Mouse (Mus musculus) megakaryocyte, adult 5-6 weeks (primary cell): ENCODE data around the gene Wfdc21. TPM values are rescaled to one million over a fixed set of nuclear protein-coding genes. Genes with fewer than 3 reads are reported as not detected.
A peak's percentile ranks its signal among the peaks of the same experiment; 100 is the strongest.

Experiments used
- ATAC-seq: 2 replicates; pipeline ENCODE4 v1.8.0; 2016; ENCODE audit warnings: mild to moderate bottlenecking, inconsistent platforms; ENCODE audit not compliant: poor library complexity, severe bottlenecking
- total RNA-seq, 2 experiments: library from RNA; stranded (forward) in 1 of 2; stranded (reverse) in 1 of 2; fragments of 153-499, 151-499 nt in 1 of 2; fragments of 221-1000, 200-1000 nt in 1 of 2; gene quantifications; 2 replicates each; pipeline versions ENCODE4 v1.2.3 to v1.2.4; 2015 to 2017

Wfdc21 gene
- total RNA-seq (2015) (528 and 641 TPM in 2 replicates), total RNA-seq (2017) (492 and 635 TPM in 2 replicates)

DNA sequence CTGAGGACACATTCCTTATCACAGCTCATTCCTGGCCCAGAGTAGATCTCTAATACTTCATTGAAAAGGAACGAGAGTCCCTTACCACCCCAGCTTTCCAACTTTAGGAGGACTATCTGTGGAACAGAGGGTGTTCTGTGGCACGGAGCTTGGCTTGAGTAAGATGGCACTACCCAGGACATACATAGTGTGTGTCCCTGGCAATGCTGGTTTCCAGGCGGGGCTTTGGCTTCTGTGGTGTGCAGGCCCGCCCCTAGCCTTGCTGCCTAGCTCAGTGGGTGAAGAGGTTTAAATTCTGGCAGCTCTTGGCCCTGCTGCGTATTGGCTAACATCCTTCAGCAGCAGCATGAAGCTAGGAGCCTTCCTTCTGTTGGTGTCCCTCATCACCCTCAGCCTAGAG, at the start of gene Wfdc21:
Gene Wfdc21 (plus strand): TSS at position 260 of the 400 bp plus-strand sequence.
- ATAC-seq, result peak; percentile 60

DNA sequence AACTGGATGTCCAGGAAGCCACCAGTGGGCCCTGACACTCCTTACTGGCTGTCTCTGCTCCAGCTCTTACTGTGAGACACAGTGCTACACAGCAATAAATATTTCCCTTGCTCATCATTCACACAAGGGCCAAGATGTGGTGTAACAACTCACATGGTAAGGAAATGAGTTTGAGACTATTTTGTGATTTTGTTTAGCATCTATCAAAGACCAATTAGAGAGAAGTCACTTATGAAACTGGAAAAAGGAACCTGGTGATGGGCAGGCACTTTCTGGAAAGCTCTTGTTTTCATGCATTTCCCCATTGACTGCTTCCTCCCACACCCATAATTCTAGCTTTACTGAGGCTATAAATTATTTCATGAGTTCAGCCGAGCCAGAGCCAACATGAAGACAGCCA, 43.0 kb upstream of the Wfdc21 start, which contains the start of gene Wfdc17:
Gene Wfdc17 (plus strand): TSS at position 287 of the 400 bp plus-strand sequence.
- peak; percentile 89 for ATAC-seq

DNA sequence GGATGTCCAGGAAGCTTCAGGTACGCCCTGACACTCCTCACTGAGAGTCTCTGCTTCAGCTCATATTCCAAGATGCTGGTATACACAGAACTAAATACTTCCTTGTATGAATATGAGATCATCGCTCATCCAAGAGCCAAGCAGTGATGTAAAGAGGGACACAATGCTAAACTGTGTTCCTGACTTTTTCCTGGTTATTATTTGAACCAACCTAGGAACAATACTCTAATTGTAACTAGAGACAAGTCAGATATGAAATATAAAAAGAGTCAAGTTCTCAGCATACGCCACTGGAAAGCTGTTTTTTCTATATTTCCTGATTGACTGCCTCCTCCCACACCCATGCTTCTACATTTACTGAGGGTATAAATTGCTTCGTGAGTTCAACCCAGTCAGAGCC, 38.0 kb upstream of the Wfdc21 start, which contains the start of gene Wfdc18:
Gene Wfdc18 (plus strand): TSS at position 301 of the 400 bp plus-strand sequence.
- no peak for ATAC-seq

DNA sequence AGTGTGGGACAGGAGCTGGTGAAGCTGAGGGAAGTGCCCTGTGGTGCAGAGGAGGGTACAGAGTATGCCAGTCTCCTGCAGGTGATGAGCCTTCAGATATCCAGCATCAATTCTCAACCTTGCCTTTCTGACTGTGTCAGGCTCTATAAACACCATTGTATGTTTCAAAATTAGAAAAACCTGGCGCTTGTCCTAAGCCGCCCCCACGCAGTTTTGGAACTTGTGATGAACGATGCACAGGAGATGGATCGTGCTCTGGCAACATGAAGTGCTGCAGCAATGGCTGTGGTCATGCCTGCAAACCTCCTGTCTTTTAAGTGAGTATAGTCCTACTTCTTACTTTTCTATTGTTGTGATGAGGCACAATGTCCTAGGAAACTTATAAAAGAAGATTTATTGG, 37.1 kb upstream of the Wfdc21 start:
- ATAC-seq, result no peak

DNA sequence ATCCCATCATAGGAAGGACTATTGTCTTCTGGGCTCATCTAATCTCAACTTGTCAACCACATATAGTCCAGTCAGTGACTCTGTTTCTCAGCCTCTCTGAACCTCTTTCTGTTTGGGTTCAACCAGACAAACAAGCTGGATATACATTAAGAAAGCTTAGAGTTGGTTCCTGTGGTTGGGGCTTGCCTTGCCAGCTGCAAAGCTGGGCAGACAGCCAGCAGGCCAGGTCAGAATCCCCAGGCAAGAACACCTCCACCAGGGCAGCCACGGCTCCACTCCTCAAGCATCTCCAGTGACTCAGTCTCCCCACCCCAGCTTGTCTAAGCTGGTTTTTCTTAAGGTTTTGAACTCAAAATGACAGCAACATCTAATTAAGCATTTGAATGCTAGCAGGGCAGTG, 34.1 kb upstream of the Wfdc21 start:
- no peak for ATAC-seq

DNA sequence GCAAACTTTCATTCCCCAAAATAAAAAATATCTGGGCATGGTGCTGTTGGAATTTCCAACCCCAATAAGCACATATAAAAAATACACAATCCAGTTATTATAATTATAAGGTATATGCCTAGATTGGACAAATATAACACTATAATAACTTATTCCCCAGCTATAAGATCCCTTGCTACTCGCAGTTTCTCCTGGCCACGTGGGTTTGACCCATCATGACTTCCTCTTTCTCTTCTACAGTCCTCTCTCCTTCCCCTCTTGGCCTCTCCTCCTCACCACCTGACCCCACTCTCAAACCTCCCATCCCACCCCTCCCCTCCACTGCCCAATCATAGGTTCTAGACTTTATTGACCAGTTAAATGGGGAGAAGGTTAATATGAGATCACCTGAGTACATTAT, 32.8 kb upstream of the Wfdc21 start:
- ATAC-seq, result peak; percentile 80

DNA sequence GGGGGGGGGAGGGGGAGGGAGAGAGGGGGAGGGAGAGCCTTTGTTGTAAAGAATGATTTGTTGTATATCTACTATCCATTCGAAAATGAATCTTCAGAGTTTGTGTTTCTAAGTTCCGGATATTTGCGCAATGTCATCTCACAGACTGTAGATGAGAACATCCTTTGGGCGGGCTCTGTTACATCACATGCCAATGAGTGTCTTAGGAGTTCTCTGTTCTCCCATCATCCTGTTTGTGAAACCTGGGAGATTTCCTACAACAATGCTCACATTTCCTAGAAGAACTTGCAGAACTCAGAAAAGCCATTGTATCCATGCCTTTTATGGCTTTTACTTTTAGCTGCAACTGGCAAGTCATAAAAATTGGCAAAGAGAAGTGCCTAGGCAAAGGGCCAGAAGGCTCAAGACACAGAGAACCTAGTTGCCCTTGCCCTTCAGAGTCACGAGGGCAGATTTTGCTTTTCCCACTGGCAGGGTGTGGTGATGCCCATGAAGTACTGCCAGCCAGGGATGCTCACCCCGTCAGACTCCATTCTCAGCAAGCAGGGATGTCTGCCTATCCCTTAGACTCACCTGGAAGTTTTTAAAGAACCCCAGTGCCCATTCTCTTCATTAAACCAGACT, 29.6 kb upstream of the Wfdc21 start:
- ATAC-seq, result peak; percentile 68

DNA sequence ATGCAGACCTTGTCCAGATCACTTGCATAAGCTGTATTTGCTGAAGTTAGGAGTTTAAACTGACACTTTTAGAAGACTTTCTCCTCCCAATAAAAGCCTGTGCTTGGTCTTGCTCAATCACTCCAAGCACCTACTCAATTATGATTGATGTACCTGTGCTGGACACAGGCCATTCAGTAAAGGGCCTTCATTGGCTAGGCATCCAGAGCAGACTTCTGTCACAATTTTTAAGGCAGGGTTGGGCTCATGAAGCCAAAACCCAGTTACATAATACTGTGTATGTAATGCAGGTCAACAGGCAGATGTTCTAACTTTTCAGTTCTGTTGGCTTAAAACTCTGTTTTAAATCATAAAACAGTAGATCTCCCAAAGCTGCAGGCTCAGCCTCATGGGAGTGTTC, 26.0 kb upstream of the Wfdc21 start:
- ATAC-seq, result no peak

DNA sequence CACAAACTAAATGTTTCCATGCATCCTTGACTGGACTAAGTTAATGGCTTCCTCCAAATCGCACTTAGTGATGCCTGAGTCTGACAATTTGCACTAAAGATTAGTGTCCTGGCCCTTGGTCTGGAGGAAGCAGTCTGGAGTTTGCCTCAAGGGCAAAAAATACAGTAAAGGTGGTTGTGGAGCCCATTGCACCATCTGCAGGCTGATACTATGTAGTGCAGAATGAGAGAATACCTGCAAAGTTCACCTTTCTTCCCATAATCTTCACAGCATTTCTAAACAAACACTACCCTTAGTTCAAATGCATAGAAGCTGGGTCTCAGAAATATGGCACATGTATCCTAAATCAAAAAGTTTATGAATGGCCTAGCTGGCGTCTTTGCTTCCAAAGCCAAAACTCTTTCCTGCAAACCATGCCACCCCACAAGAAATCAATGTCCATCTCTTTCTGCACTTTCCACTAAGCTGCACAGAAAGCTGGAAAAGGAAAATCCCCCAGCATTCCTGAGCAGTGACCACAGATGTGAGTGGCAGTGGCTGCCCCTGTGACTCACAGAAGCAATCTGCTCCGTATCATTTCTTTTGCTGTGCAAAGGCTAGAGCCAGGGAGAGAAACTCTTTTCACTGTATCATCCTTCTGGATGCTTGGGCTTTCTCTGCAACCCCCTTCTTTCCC, 17.8 kb upstream of the Wfdc21 start:
- ATAC-seq, result peak; percentile 64

DNA sequence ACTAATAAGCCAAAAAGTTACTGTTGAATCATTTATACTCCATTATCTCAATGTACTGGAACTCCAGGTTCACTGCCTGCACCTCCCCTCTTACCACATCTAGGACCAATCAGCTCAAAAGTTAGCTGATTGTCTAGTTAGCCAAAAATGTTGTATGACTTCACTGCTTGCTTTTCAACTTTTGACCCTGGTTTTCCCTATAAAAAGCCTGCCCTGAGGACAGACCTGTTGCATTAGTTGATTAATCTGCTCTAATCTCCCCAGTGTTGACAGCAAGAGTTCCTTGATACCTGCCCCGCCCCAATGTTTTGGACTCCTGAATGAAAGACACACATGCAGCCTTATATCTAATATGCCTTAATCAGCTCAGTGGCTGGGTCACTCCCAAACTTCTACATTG, 15.6 kb upstream of the Wfdc21 start:
- ATAC-seq, result no peak

DNA sequence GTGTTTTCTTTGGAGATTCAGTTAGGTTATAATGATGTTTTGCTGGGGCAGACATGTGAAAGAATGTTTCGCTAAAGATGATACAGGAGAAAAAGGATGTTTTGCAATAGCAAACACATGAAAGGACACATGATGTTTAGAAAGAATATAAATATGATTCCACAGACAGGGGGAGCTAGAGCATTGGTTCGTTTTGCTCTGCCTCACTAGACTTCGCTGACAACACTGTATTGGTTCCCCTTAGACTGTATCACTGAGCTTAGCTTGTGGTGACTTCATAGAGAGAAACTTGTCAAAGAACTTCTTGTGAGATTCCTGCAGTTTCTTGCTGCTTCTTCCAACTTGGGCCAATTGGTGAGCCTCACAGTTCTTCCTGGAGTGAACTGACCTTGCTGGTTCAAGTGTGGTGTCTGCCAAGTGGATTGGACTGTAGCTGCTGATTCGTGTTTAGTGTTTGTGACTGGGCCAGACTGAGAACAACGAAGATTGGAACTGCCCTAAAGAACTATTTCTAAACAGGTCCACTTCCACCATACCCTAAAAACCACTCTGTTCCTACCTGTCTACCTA, 13.6 kb upstream of the Wfdc21 start:
- ATAC-seq, result 0 out of 2 replicates have a peak, but pooled peaks have one; percentile 47

DNA sequence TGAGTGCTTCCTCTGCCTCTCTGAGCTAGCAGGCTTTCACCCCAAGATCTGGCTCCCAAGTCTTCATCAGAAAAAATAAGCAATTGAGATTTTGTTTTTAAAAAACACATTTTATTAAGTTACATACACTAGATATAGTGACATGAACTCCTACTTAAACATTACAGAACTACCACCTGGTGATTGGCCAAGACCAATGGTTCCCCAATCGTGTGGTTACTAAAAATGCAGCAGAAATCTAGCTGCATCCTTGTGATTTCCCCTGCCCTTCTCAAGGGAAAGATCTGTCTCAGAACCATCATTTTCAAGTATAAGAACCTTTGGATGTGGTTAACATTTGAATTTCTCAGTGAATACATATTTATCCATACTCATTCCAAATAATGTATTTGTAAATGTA, 12.5 kb upstream of the Wfdc21 start:
- peak; percentile 62; the same call in 1 of the 2 replicates for ATAC-seq

DNA sequence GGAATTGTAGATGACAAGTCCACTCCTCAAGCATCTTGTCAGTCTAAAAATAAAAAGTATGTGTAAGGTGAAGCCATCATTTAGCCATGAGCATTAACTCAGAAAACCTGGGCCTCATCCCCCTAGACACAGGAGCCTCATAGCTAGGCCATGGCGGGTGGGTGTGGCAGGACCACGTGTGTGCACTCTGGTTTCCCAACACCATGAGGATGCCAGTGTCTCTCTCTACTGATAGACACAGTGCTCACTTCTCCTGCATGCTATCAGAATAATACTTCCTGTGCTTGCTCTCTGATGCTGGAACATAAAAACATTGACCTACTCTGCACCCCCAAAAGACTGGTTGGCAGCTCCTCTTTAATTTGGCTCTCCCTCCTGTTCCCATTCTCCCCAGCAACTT, 10.9 kb upstream of the Wfdc21 start:
- ATAC-seq, result no peak

DNA sequence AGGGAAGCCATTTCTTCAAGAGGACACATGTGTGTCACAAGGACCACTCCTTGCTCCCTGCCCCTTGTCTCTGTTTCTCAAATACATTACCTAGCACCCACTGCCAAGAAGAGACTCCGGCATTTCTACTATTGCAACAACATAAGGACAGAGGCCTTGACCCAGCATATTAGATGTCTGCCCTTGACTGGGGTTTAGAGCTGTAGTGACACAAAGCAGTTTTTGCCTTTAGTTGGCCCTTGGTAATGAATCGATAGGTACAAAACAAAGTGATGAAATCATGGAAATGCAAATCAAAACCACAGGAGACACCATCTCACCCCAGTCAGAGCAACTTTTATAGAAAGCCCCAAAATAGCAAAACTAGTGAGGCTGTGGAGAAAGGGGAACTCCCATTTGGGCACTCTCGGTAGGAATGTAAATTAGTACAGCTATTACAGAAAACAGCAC, 9.6 kb upstream of the Wfdc21 start:
- ATAC-seq, result peak; percentile 46

DNA sequence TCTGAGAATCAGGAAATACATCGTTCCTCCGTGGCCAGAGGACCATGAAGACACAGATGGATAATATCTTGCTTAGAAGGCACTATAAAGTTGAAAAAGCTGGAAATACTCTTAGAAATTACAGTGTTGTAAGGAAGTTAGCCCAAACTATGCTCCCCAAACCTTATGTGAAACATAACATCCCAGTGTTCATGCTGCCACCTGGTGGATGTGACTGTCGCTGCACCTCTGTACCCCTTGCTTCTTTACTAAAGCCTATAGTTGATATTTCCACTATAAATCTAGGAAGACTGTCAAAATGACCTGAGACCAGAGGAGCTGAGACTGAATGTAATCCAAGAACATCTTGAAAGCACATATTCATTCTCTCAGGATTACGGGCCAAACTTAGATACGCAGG, 7.5 kb upstream of the Wfdc21 start:
- ATAC-seq, result peak; percentile 69

DNA sequence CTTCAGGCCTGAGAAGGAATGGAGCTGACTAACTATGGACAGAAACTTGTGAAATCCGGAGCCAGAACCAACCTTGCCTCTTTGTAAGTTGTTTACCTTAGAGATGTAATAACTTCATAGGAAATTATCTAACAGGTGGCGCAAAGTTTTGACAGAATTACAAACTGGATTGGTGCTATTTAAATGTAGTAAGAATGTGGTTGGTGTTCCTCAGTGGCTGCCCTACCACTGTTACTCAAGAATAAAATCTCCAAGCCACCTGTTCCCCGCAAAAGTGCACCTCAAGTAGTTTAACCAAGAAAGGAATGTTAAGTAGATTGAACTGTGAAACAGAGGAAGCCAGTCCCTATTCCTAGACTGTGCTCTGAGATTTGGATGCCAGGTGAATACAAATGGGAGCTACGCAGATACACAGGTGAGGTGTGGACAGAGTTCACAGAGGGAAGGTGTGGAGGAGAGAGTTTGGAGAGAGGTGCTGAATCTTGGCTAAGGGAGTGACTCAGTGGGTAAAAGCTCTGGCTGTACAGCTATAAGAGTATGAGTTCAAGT, 6.2 kb upstream of the Wfdc21 start:
- ATAC-seq, result no peak

DNA sequence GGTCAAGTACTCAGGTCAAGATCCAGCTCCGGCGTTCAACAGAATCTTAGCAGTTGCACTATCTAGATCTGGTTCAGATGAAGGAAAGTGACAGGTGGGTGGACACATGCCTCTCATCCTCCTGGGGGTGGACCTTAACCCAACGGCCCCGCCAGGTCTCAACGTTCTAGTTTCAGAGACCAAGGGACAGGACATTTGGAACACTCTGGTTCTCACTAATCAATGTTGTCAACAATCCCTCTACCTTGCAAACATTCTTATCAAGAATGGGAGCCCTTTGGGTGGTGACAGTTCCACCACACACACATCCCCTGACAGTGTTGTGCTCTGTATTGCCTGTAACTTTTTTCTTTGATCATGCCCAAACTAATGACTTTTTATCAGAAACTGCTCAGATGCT, 4.9 kb upstream of the Wfdc21 start:
- no peak for ATAC-seq

DNA sequence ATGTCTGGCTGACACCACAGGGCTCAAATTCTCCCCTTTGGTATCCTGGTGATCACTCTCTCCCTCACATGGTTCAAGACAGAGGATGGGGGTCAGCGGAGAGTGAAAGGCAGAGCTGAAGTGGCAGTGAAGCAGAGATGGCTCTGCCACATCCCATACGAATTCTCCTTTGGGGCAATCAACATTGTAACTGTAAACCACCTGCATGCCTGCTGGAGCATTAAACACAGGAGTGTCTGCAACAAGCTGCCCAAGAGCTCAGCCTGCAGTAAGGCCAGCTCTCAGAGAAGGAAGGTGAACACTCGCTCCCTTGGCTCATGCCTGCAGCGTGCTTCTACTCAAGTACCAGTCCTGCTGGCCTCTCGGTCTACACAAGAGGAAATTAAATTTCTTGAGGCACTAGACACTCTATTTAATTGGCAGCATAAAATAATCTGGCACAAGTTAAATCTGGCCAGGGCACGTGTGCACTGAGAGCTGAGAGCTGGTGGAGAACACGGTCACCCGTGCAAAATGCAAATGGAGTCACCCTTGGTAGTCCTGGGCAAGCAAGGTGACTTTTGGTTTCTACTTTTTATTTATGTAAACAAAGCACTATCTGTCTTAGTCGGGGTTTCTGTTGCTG, 3.9 kb upstream of the Wfdc21 start:
- ATAC-seq, result no peak

DNA sequence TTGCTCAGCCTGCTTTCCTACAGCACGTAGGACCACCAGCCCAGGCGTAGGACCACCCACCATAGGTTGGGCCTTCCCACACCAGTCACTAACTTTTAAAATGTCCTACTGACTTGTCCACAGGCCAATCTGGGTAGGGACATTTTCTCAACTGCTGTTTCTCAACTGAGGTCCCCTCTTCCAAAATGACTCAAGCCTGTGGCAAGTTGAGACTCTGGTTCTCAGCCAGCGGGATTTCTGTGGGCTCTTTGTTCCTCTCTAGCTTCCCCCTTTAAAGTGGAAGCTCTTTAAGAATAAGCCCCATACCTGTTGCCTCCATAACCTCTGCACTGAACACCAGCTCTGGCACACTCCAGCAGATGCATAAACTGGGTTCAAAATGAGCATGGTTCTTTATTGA, 3.2 kb upstream of the Wfdc21 start:
- 0 out of 2 replicates have a peak, but pooled peaks have one; percentile 19 for ATAC-seq

DNA sequence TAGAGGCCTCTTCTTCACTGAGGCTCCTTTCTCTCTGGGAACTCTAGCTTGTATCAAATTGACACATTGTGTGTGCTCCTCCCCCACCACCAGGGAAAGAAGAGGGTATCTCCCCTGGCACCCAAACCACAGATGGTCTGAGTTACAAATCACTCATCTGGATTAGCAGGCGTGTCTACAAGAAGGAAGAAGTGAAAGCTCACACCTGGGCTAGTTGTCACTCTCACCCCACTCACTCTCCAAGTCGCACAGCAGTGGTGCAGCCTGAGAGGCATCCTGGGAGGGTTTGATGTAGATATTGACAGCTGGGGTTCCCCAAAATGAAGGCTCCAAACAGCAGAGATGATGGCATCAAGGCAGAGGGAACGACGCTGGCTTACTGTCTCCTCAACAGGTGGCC, 588 bp upstream of the Wfdc21 start:
- ATAC-seq, result peak; percentile 20; the same call in 1 of the 2 replicates
